Mouse (Mus musculus) C2C12 (cell line): Measurements from ENCODE around the gene Plekhg5. TPM values are rescaled to one million over a fixed set of nuclear protein-coding genes. Genes with fewer than 3 reads are reported as not detected.

Experiments used
- H3K27me3 ChIP-seq: one replicate; pipeline ENCODE4 v1.6.1; 2011; ENCODE audit not compliant: control insufficient read depth, insufficient read depth, insufficient read length
- H3K36me3 ChIP-seq: one replicate; pipeline ENCODE4 v1.6.1; 2011; ENCODE audit not compliant: control insufficient read depth, insufficient read depth
- H3K4me3 ChIP-seq: one replicate; pipeline ENCODE4 v1.5.1; 2011; ENCODE audit warnings: mild to moderate bottlenecking, control low read depth; ENCODE audit not compliant: poor library complexity, insufficient read depth, severe bottlenecking
- H3K79me2 ChIP-seq: one replicate; pipeline ENCODE4 v1.6.1; 2011; ENCODE audit not compliant: control insufficient read depth, insufficient read depth
- H3K79me3 ChIP-seq: one replicate; pipeline ENCODE4 v1.6.1; 2011; ENCODE audit warnings: low read depth, control low read depth
- H3ac ChIP-seq: one replicate; pipeline ENCODE3; 2011; ENCODE audit warnings: low read depth; ENCODE audit not compliant: control insufficient read depth, insufficient read length
- CEBPB ChIP-seq: IDR thresholded peaks from one replicate; pipeline ENCODE4 v1.6.1; 2011; ENCODE audit warnings: low read depth, mild to moderate bottlenecking, control low read depth, moderate library complexity
- CTCF ChIP-seq: IDR thresholded peaks from one replicate; pipeline ENCODE4 v1.5.1; 2011; ENCODE audit not compliant: control insufficient read depth, insufficient read depth, insufficient read length
- FOSL1 ChIP-seq: IDR thresholded peaks from one replicate; pipeline ENCODE4 v1.8.0; 2011; ENCODE audit warnings: mild to moderate bottlenecking, low read length; ENCODE audit not compliant: poor library complexity, insufficient read depth, severe bottlenecking
- MAX ChIP-seq: IDR thresholded peaks from one replicate; pipeline ENCODE4 v1.6.1; 2011; ENCODE audit warnings: mild to moderate bottlenecking, control low read depth
- MYOD1 ChIP-seq: IDR thresholded peaks from one replicate; pipeline ENCODE4 v1.6.1; 2011; ENCODE audit warnings: low read depth; ENCODE audit not compliant: control insufficient read depth, insufficient read length
- MYOG ChIP-seq: IDR thresholded peaks from one replicate; pipeline ENCODE4 v1.6.1; 2011; ENCODE audit not compliant: control insufficient read depth, insufficient read length; ENCODE audit errors: extremely low read depth
- USF1 ChIP-seq: IDR thresholded peaks from one replicate; pipeline ENCODE4 v1.6.1; 2011; ENCODE audit warnings: low read depth, mild to moderate bottlenecking, control low read depth, moderate library complexity
- polyA plus RNA-seq: library from polyadenylated mRNA; unstranded; fragments of >200 nt; fragmentation: generic; extraction: Trizol; gene quantifications from one replicate; pipeline ENCODE4 v1.2.1, GENCODE M21; 2012; ENCODE audit warnings: missing spikeins

Gene Plekhg5
- polyA plus RNA-seq, 1 experiment, result 17.5 TPM

DNA sequence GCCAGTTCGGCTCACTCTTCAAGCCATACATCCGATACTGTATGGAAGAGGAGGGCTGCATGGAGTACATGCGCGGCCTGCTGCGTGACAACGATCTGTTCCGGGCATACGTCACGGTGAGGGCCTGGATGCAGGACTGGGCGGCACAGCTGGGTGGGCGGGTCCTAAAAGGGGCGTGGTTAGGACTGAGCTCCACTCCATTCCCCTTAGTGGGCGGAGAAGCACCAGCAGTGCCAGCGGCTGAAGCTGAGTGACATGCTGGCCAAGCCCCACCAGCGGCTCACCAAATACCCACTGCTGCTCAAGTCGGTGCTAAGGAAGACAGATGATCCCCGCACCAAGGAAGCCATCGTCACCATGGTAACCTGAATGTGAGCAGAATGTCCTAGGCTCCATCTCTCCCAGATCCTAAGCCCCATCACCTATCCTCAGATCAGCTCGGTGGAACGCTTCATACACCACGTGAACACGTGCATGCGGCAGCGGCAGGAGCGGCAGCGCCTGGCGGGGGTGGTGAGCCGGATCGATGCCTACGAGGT, 35.7 kb downstream of the Plekhg5 start:
- Histone ChIP-seq H3K36me3 (peaks cover 46% of the 10 kb centered on the region), H3K79me2 (no peaks in the 10 kb centered on the region), H3ac (no peak overlapping the region), H3K79me3 (no peaks in the 10 kb centered on the region), H3K4me3 (no peak overlapping the region), H3K27me3 (no peaks in the 10 kb centered on the region)
- TF ChIP-seq MYOD1 (no peak), MAX (no peak)

- H3K79me3 ChIP-seq, result no peaks in the 10 kb centered on the region
- peaks cover 43% of the 10 kb centered on the region for H3K36me3 ChIP-seq
- no peak overlapping the region for H3K4me3 ChIP-seq
- no peaks in the 10 kb centered on the region for H3K27me3 ChIP-seq
- TF ChIP-seq MYOD1 (no peak), MAX (no peak), CTCF (no peak), CEBPB (no peak), MYOG (no peak), FOSL1 (no peak), USF1 (no peak)
- H3K79me2 ChIP-seq, result no peaks in the 10 kb centered on the region
- H3ac ChIP-seq, result no peak overlapping the region
Observed at GRCm38 (mm10) chr4:152108673-152109072, 36.4 kb downstream of the Plekhg5 start.

DNA sequence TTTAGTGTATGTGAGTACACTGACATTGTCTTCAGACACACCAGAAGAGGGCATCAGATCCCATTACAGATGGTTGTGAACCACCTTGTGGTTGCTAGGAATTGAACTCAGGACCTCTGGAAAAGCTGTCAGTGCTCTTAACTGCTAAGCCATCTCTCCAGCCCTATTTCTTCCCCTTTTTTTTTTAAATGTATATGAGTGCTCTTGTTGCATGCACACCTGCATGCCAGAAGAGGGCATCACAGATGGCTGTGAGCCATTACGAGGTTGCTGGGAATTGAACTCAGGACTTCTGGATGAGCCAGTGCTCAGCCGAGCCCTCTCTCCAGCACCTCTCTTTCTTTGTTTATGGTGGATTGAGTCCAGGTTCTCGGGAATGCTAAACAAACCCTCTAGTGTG, 37.2 kb downstream of the Plekhg5 start:
- H3K79me3 ChIP-seq, result no peaks in the 10 kb centered on the region
- peaks cover 41% of the 10 kb centered on the region for H3K36me3 ChIP-seq
- H3ac ChIP-seq, result no peak overlapping the region
- no peak overlapping the region for H3K4me3 ChIP-seq
- no peaks in the 10 kb centered on the region for H3K79me2 ChIP-seq
- TF ChIP-seq MYOD1 (no peak), CEBPB (no peak), MAX (no peak), USF1 (no peak), MYOG (no peak), CTCF (no peak)
- H3K27me3 ChIP-seq, result no peaks in the 10 kb centered on the region

- no peak for TF ChIP-seq CTCF
- no peak for TF ChIP-seq MYOG
- H3K4me3 ChIP-seq, result no peak overlapping the region
- no peaks in the 10 kb centered on the region for H3K79me3 ChIP-seq
- no peak overlapping the region for H3ac ChIP-seq
- H3K79me2 ChIP-seq, result no peaks in the 10 kb centered on the region
- no peaks in the 10 kb centered on the region for H3K27me3 ChIP-seq
- H3K36me3 ChIP-seq, result peaks cover 41% of the 10 kb centered on the region
Observed at GRCm38 (mm10) chr4:152110689-152111088, 38.4 kb downstream of the Plekhg5 start.

DNA sequence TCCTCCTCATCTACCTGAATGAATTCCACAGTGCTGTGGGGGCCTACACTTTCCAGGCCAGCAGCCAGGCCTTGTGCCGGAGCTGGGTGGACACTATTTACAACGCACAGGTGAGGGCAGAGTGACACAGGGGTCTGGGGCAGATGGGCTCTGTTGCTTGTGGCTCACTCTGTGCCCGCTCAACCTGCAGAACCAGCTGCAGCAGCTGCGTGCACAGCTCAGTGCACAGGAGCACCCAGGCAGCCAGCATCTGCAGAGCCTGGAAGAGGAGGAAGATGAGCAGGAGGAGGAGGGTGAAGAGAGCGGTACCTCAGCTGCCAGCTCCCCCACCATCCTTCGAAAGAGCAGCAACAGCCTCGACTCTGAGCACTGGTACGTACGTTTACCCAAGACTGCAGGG, 40.0 kb downstream of the Plekhg5 start:
- peaks cover 34% of the 10 kb centered on the region for H3K36me3 ChIP-seq

DNA sequence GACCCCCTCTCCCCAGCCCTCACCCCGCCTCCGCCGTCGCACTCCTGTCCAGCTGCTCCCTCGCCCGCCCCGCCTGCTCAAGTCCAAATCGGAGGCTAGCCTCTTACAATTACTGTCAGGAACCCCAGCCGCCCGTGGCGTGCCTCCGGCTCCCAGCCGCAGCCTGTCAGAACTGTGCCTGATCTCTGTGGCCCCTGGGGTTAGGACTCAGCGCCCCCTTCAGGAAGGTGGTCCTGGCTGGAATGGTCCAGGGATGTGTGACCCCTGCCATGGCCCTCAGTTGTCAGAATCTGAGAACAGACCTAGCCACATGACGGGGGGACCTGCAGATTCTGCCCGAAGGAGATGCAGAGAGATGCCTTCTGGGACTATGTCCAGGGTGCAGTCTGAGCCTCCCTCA, 41.8 kb downstream of the Plekhg5 start:
- H3K79me3 ChIP-seq, result no peaks in the 10 kb centered on the region
- peaks cover 28% of the 10 kb centered on the region for H3K36me3 ChIP-seq
- no peak for TF ChIP-seq MYOG
- TF ChIP-seq USF1, result no peak
- TF ChIP-seq FOSL1, result no peak
- no peak for TF ChIP-seq CEBPB
- no peak for TF ChIP-seq MAX
- no peak for TF ChIP-seq MYOD1
- TF ChIP-seq CTCF, result no peak
- no peak overlapping the region for H3K4me3 ChIP-seq
- no peak overlapping the region for H3ac ChIP-seq
- H3K27me3 ChIP-seq, result no peaks in the 10 kb centered on the region
- no peaks in the 10 kb centered on the region for H3K79me2 ChIP-seq

More for the DNA sequence above, 40.0 kb downstream of the Plekhg5 start:
- Histone ChIP-seq H3K79me3 (no peaks in the 10 kb centered on the region), H3K4me3 (no peak overlapping the region), H3K79me2 (no peaks in the 10 kb centered on the region), H3ac (no peak overlapping the region), H3K27me3 (no peaks in the 10 kb centered on the region)
- TF ChIP-seq MYOG (no peak), USF1 (no peak), MYOD1 (no peak), CEBPB (no peak), MAX (no peak), CTCF (no peak)
